Mouse (Mus musculus): Measurements from ENCODE around the gene Ptprcap.

- no peak for TF ChIP-seq EP300 (IDR thresholded peaks at IDR 0.05; ENCODE audit: insufficient read depth, low read depth, low read length)
- no peak for TF ChIP-seq CTCF (IDR thresholded peaks at IDR 0.05)
These were observed 11.3 kb downstream of the Ptprcap start for GRCm38 (mm10) chr19:4164721-4165120.
